Mouse (Mus musculus) kidney, embryonic 15.5 days (tissue): Measurements from ENCODE around the gene Tcp10c. TPM values are rescaled to one million over a fixed set of nuclear protein-coding genes. Genes with fewer than 3 reads are reported as not detected.

Experiments used
- polyA plus RNA-seq: library from polyadenylated mRNA; unstranded; fragments of >200 nt; fragmentation: Nextera tagmentation; extraction: Ambion mirVana; gene quantifications from 2 replicates; pipeline ENCODE4 v1.2.1, GENCODE M21; 2015

Tcp10c gene
- polyA plus RNA-seq, 1 experiment from 2014 or later = not detected

Other genes with a start within 250 kb of the Tcp10c start
- not detected in 2 replicates for gene Unc93a, start 222.8 kb upstream of the Tcp10c start, polyA plus RNA-seq
- gene Smok2a, start 133.4 kb upstream of the Tcp10c start, polyA plus RNA-seq = not detected in 2 replicates
- gene Smok2b, start 124.3 kb upstream of the Tcp10c start, polyA plus RNA-seq = not detected in 2 replicates